Mouse (Mus musculus): ENCODE data around the gene Nup54.

The Nup54 gene

GRCm38 (mm10) chr5:92435025-92435584 is at the start of gene Nup54:
Nup54 (minus strand) TSS chr5:92435219.
- DNase-seq (ENCODE audit: low spot score), result peak; percentile 92

- no peak for DNase-seq (ENCODE audit: low spot score)
Measured at GRCm38 (mm10) chr5:92472863-92473262, 37.8 kb upstream of the Nup54 start.

GRCm38 (mm10) chr5:92471531-92471930 is 36.5 kb upstream of the Nup54 start:
- no peak for DNase-seq (ENCODE audit: low spot score)

- no peak for DNase-seq (ENCODE audit: low spot score)
Measured at GRCm38 (mm10) chr5:92469201-92470130, 34.4 kb upstream of the Nup54 start.

GRCm38 (mm10) chr5:92468234-92468633 is 33.2 kb upstream of the Nup54 start:
- no peak for DNase-seq (ENCODE audit: low spot score)

GRCm38 (mm10) chr5:92467102-92467766 is 32.2 kb upstream of the Nup54 start:
- no peak for DNase-seq (ENCODE audit: low spot score)

GRCm38 (mm10) chr5:92465511-92465910 is 30.5 kb upstream of the Nup54 start:
- no peak for DNase-seq (ENCODE audit: low spot score)

- peak; percentile 68 for DNase-seq (ENCODE audit: low spot score)
Measured at GRCm38 (mm10) chr5:92461321-92461720, 26.3 kb upstream of the Nup54 start.

- no peak for DNase-seq (ENCODE audit: low spot score)
Measured at GRCm38 (mm10) chr5:92458726-92459125, 23.7 kb upstream of the Nup54 start.

GRCm38 (mm10) chr5:92457410-92457809 is 22.4 kb upstream of the Nup54 start:
- no peak for DNase-seq (ENCODE audit: low spot score)

- no peak for DNase-seq (ENCODE audit: low spot score)
Measured at GRCm38 (mm10) chr5:92452876-92453275, 17.9 kb upstream of the Nup54 start.

- DNase-seq (ENCODE audit: low spot score), result no peak
Measured at GRCm38 (mm10) chr5:92446736-92447135, 11.7 kb upstream of the Nup54 start.

- no peak for DNase-seq (ENCODE audit: low spot score)
Measured at GRCm38 (mm10) chr5:92445016-92445415, 10.0 kb upstream of the Nup54 start.

GRCm38 (mm10) chr5:92442914-92443313 is 7.9 kb upstream of the Nup54 start:
- DNase-seq (ENCODE audit: low spot score), result no peak

- DNase-seq (ENCODE audit: low spot score), result no peak
Measured at GRCm38 (mm10) chr5:92441494-92441893, 6.5 kb upstream of the Nup54 start.

- no peak for DNase-seq (ENCODE audit: low spot score)
Measured at GRCm38 (mm10) chr5:92438540-92438939, 3.5 kb upstream of the Nup54 start.

- no peak for DNase-seq (ENCODE audit: low spot score)
Measured at GRCm38 (mm10) chr5:92434571-92434985, 441 bp downstream of the Nup54 start.

GRCm38 (mm10) chr5:92434070-92434469 is 949 bp downstream of the Nup54 start:
- no peak for DNase-seq (ENCODE audit: low spot score)

- DNase-seq (ENCODE audit: low spot score), result no peak
Measured at GRCm38 (mm10) chr5:92431611-92432010, 3.4 kb downstream of the Nup54 start.

- DNase-seq (ENCODE audit: low spot score), result no peak
Measured at GRCm38 (mm10) chr5:92430723-92431122, 4.3 kb downstream of the Nup54 start.

- no peak for DNase-seq (ENCODE audit: low spot score)
Measured at GRCm38 (mm10) chr5:92424126-92424525, 10.9 kb downstream of the Nup54 start.

- no peak for DNase-seq (ENCODE audit: low spot score)
Measured at GRCm38 (mm10) chr5:92413982-92414375, 21.0 kb downstream of the Nup54 start.

Data from ovary, postnatal 36 days (tissue).